Mouse (Mus musculus) cerebellum, adult 11 months (tissue): ENCODE data around the gene Erc1.
A peak's percentile ranks its signal among the peaks of the same experiment; 100 is the strongest.

Experiments
- DNase-seq: peaks from one replicate; pipeline ENCODE4 v3.0.0; 2022

Erc1 gene

DNA sequence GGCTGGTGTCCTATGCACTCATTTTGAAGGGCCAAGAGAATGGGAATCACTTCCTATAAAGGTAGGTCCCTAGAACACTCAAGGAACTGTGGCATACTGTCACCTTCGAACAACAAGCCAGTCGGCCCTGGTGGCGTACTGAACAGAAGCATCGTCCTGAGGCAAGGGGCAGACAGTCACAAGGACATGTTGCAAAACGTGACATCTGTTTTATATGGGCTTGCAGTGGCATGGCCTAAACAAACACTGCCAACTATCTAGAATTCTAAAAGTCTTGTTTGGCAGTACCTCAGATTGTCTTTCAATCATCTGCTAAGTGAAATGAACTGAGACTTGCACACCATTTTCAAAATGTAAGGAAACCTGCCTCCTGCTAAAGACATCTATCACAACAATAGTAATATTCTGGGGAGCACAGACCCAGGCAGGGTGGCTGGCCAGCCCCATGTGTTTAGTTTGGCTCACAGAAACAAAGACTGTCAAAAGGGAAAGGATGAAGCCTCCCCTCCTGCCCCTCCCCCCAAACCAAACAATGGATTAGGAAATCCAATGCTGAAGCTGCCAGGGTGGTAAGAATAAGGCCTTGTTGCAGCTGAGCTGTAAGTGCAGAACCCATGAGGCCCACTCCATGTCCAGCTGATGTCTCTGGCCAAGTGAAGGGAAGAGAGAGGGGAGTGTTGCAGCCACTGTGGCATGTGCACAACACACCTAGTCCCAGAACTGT lies 262.2 kb downstream of the Erc1 start:
- no peak for DNase-seq

DNA sequence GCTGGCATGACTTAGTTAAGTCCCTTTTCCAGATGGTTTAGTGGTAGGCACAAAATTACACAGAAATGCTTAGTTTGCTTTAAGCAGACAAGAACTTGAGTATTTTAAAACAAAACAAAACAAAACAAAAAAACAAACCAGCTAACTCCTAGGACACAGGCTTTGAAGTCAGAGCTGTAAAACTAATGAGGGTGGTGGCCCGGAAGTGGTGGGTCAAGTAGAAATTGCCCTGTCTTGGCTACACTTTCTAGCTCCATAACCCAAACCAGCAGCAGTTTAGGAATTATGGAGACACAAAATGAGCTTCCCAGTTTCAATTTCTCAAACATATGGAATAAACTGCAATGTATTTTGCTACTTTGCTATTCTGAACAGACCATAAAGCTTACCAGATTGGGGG lies 263.9 kb downstream of the Erc1 start:
- DNase-seq, result no peak

GRCm38 (mm10) chr6:119583165-119583564 lies 264.8 kb downstream of the Erc1 start:
- DNase-seq, result no peak

DNA sequence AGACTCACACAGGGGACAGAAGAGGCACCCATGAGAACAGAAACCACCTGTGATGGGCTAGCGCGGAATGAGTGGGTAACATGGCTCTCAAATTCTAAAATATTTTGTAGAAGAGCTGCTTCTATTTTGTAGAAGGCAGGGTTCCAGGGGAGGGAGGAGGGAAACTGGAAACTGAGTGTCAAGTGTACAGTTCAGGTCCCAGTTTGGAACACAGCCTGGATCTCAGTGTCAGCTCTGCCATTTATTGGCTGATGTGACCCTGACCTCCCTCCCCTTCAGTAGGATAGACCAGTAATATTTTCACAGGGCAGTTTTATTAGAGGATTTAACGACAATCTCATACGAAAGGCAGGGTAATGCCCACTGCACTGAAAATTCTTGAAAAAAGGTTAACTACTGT lies 271.3 kb downstream of the Erc1 start:
- DNase-seq, result no peak

DNA sequence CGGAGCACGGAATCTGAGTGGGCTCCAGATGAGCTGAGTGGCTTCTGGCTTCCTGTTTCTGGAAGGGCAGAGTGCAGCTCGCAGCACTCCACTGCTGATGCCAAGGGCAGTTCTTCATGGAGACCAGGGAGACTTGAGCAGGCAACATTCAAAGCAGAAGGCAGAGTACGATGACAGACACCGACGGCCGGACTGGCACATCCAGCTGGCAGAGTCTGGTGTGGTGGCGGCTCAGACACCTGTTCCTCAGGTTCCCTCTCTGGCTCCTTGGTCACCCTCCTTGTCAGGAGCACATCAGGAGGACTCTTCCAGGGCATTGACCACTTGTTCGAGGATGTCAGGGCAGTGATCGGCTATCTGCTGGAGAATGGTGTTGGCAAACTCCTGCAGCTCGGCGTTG lies 272.6 kb downstream of the Erc1 start:
- DNase-seq, result no peak

DNA sequence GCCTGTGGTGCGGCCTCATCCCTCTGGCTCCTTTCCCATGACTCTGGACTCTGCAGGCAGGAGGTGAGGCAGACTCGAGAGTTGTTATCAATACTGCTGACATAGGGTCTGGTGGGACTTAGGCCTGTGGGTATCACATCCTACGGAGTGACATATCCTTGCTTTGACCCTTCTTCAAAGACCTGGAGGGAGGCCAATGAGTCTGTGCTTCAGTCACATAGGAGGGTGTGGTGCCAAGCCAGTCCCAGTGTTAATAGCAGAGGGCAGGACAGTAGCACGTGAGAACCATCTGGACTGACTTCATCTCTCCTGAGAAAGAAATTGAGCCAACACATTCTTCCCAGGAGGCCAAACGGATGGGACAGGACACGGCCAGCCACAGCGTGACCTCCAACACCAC lies 275.7 kb downstream of the Erc1 start:
- DNase-seq, result peak; percentile 71

DNA sequence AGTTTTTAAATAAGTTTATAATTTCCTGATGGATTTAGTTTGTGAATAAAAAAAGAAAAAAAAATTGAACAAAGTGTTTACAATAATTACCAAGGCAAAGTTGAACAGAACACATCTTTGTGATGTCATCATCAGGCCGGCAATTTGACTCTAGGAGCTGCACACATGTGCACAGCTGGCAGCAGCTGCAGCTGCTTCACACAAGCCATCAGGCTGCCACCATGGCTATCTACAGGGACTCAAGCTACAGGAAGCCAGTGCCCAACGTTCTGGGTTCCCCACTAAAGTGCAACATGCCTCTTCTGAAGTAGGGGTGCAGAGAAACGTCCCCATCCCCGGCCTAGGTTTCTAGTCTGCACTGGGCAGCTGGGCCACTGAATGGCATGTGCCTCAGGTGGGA lies 277.2 kb downstream of the Erc1 start:
- DNase-seq, result no peak

DNA sequence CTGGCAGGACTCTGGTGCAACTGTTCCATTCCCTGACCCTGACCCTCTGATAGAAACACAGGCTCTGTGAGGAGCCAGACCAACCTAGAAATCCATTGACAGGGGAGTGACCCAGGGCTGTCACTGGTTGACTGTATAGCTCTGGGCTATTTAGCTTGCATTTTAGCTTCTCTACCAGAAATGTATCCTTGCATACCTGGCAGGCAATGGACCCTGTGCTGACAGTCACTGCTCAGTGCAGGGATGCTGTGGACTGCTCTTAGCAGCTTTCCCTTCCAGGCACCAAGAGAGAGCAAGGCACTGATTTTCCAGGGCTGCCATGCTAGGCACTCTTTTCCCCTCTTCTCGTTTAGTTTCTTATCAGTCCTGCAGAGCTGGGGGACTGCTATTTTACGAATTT lies 279.6 kb downstream of the Erc1 start:
- no peak for DNase-seq

DNA sequence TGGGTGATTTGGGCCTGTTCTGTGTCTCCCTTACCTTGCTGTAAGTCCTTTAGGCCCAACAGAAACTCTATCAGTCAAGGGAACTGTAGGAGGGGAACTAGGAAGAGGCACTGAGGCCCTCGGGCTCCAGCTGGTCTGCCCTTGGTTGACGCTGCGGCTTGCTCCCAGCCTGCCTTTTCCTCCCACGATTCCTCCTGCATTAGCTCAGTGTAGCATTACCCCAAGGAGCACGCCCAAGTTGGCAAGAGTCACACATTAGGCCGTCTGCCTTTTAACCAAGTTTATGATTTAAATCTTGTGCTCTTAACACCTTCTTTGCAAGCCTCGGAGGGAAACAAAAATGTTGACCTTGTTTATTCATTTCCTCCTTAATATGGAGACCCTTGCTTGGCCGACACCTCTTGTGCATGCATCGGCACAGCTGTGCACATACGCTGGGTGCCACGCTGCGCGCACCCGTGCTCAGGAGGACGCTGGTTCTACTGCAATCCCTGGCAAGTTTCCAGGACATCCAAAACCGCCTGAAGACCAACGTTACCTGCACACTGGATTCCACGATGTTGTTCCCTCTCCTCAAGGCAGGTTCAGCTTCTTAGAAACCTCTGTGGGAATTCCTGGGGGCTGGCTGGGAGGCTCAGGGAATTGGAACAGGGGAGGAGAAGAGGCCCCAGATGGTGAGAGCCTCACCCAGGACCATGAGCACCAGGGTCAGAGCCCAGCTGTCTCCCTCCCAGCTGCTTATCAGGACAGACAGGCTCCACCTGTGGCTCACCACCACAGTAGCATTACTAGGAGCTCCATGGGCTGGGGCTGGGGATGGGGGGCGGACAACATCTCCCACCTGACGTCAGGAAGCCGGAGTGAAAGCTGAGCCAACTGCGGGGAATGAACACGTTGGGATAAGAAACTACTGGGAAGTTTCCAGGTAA lies 282.3 kb downstream of the Erc1 start:
- DNase-seq, result no peak

GRCm38 (mm10) chr6:119562558-119562957 lies 285.4 kb downstream of the Erc1 start:
- DNase-seq, result no peak

- DNase-seq, result no peak
Observed at GRCm38 (mm10) chr6:119558855-119559254, 289.1 kb downstream of the Erc1 start.

- no peak for DNase-seq
Observed at GRCm38 (mm10) chr6:119554439-119554838, 293.5 kb downstream of the Erc1 start.

GRCm38 (mm10) chr6:119544518-119544864 lies 303.5 kb downstream of the Erc1 start:
- no peak for DNase-seq

- DNase-seq, result no peak
Observed at GRCm38 (mm10) chr6:119543803-119544517, 304.0 kb downstream of the Erc1 start, which contains the start of gene Wnt5b. TSS of gene Wnt5b (minus strand) at chr6:119544347.

DNA sequence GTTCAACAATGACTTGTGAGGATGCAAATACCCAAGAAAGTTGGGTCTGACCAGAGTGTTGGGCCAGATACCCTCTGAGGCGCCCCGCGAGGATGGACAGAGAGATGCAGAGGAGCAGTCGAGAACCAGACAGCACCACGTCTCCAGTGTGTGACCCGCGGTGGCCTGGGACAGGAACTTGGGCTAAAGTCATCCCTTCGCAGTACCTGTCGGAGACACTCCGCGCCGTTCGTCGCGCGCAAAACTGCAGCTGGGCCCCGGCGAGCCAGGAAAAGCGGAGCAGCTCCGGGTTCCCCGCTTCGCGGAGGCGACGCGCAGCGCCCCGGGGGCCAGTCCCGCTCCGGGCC lies 304.5 kb downstream of the Erc1 start:
- DNase-seq, result no peak

DNA sequence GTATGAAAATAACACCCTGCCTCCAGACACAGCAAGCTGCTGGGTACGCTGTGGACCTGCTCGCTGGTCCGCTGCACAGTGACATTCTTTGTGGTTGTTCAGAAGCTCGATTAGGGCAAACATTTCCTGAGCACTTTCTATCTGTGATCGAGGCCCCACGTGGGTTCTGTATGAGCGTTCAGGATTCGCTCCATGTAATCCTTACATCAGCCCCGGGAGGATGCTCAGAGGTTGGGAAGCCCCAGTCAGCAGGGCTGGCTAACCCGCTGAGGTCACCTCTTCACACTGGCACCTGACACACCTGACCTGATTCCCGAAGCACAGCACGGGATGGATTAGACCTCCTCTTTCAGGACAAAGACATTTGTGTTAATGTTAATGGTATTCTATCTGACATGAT lies 312.1 kb downstream of the Erc1 start:
- DNase-seq, result no peak

DNA sequence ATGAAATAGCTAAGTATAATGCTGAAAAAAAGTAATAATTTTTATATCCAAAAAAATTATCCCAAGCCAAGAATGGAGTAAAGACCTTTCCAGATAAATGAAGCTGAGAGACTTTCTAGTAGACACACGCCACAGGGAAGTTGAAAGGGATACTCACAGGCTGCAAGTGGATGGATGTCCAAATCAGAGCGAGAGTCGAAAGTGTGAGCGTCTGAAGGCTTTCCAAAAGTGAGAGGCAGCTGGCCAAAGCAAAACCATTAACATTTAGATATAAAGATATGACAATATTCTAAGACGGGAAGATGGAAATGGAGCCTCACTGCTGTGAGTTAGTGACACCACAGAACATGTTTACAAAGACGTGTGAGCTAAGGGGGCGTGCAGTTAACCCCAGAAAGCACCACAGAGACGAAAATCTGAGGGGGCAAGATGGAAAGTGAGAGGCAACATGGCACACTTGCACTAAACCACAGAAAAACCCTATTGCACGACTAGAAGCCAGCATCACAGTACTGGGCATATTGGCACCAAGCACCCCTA lies 314.7 kb downstream of the Erc1 start:
- DNase-seq, result no peak

GRCm38 (mm10) chr6:119529659-119530058 lies 318.3 kb downstream of the Erc1 start:
- DNase-seq, result no peak

DNA sequence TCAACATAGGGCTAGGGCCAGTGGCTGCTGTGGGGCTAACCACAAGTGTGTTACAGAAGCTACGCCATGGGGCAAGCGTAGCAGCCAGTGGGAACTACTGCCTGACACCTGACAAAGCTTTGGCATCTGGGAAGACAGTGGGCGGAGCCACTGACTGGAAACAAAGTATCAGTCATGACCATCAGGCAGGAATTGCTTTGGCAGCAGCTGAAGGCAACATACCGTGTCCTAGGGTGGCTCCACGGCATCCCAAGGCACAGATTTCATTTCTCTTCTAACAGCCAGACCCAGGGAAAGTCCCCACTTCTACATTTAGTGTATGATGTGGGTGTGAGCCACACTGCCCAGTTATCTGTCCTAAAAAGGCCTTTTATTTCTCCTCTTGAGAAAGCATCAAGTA lies 321.5 kb downstream of the Erc1 start:
- no peak for DNase-seq

DNA sequence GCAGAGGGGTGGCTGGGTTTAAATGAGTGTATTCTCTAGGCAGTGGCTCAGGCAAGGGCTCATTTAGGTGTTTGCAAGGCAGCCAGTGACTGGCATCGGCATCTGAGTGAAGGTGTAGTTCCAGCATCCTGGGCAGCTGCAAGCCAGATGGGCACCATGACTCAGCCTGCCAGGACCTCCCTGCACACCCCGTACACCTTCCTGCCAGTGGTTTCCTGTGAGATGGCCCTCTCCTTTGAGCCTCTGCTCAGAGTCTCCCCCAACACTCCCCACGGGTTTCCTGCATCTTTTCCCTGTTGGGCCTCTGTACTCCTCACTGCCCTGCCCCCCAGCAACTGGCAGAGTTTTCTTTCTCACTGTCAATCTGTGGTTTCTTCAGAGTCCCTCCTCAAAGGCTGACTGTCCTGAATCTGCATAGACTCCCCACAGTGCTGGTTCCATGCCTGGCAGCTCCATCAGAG lies 326.0 kb downstream of the Erc1 start:
- no peak for DNase-seq

GRCm38 (mm10) chr6:119521482-119521900 lies 326.5 kb downstream of the Erc1 start:
- peak; percentile 20 for DNase-seq
